Mouse (Mus musculus): ENCODE measurements around the gene Tnfrsf22. TPM values are rescaled to one million over a fixed set of nuclear protein-coding genes. Genes with fewer than 3 reads are reported as not detected.
A peak's percentile ranks its signal among the peaks of the same experiment; 100 is the strongest.
"Not testable (repeated sequence)": the region's sequence is repeated elsewhere in the genome, so short reads cannot be mapped to it uniquely, and the experiment has no call there.

The Tnfrsf22 gene
- polyA plus RNA-seq, 1 experiment from 2014 or later, result 5.9 TPM

GRCm38 (mm10) chr7:143684569-143684968 lies 35.1 kb upstream of the Tnfrsf22 start:
- whole genome bisulfite sequencing, result 96% methylated on average over 1 of the region's 2 CpGs
- not testable (repeated sequence) for H3K4me1 ChIP-seq; H3K4me3 ChIP-seq; H3K4me2 ChIP-seq (replicated peaks); H3K9me3 ChIP-seq; H3K27ac ChIP-seq (replicated peaks); H3K27me3 ChIP-seq; ATAC-seq (ENCODE audit: low FRiP score, low read depth); H3K9ac ChIP-seq (replicated peaks)
- H3K36me3 ChIP-seq, result peaks cover 14% of the 10 kb centered on the region

- Histone ChIP-seq H3K4me2 (replicated peaks) (no peak overlapping the region), H3K36me3 (no peaks in the 10 kb centered on the region), H3K27ac (replicated peaks) (no peak overlapping the region), H3K9me3 (no peaks in the 10 kb centered on the region), H3K4me1 (peaks cover 7% of the 10 kb centered on the region; the same call in 1 of the 2 replicates), H3K4me3 (no peak overlapping the region), H3K27me3 (peaks cover 7% of the 10 kb centered on the region), H3K9ac (replicated peaks) (no peak overlapping the region)
- no peak for ATAC-seq (ENCODE audit: low FRiP score, low read depth)
- 91% methylated on average over 1 of the region's 1 CpGs for WGBS
Observed at GRCm38 (mm10) chr7:143681566-143681965, 32.1 kb upstream of the Tnfrsf22 start.

- not testable (repeated sequence) for H3K4me1 ChIP-seq; H3K9ac ChIP-seq (replicated peaks); H3K36me3 ChIP-seq; ATAC-seq (ENCODE audit: low FRiP score, low read depth); H3K27ac ChIP-seq (replicated peaks); H3K4me3 ChIP-seq; H3K9me3 ChIP-seq; H3K4me2 ChIP-seq (replicated peaks); H3K27me3 ChIP-seq
- 54% methylated on average over 2 of the region's 2 CpGs for WGBS
Observed at GRCm38 (mm10) chr7:143680836-143681235, 31.4 kb upstream of the Tnfrsf22 start.

- not testable (repeated sequence) for H3K27me3 ChIP-seq; H3K4me1 ChIP-seq; H3K9me3 ChIP-seq; H3K4me3 ChIP-seq; ATAC-seq (ENCODE audit: low FRiP score, low read depth); H3K9ac ChIP-seq (replicated peaks); H3K27ac ChIP-seq (replicated peaks); H3K36me3 ChIP-seq; H3K4me2 ChIP-seq (replicated peaks)
- 77% methylated on average over 2 of the region's 2 CpGs for WGBS
Observed at GRCm38 (mm10) chr7:143679650-143680049, 30.2 kb upstream of the Tnfrsf22 start.

GRCm38 (mm10) chr7:143666427-143667311 lies 17.2 kb upstream of the Tnfrsf22 start:
- no peaks in the 10 kb centered on the region for H3K36me3 ChIP-seq
- H3K27me3 ChIP-seq, result no peaks in the 10 kb centered on the region
- H3K4me2 ChIP-seq (replicated peaks), result no peak overlapping the region
- no peak overlapping the region for H3K9ac ChIP-seq (replicated peaks)
- ATAC-seq (ENCODE audit: low FRiP score, low read depth), result no peak
- H3K4me3 ChIP-seq, result no peak overlapping the region
- no peaks in the 10 kb centered on the region for H3K9me3 ChIP-seq
- H3K27ac ChIP-seq (replicated peaks), result no peak overlapping the region
- no peaks in the 10 kb centered on the region for H3K4me1 ChIP-seq

- H3K27ac ChIP-seq (replicated peaks), result no peak overlapping the region
- H3K27me3 ChIP-seq, result no peaks in the 10 kb centered on the region
- no peaks in the 10 kb centered on the region for H3K36me3 ChIP-seq
- H3K4me3 ChIP-seq, result no peak overlapping the region
- H3K4me1 ChIP-seq, result no peaks in the 10 kb centered on the region
- H3K9me3 ChIP-seq, result no peaks in the 10 kb centered on the region
- H3K4me2 ChIP-seq (replicated peaks), result no peak overlapping the region
- H3K9ac ChIP-seq (replicated peaks), result no peak overlapping the region
- no peak for ATAC-seq (ENCODE audit: low FRiP score, low read depth)
- 78% methylated on average over 2 of the region's 2 CpGs for WGBS
Observed at GRCm38 (mm10) chr7:143663470-143663869, 14.0 kb upstream of the Tnfrsf22 start.

- H3K36me3 ChIP-seq, result no peaks in the 10 kb centered on the region
- no peaks in the 10 kb centered on the region for H3K4me1 ChIP-seq
- H3K9ac ChIP-seq (replicated peaks), result no peak overlapping the region
- ATAC-seq (ENCODE audit: low FRiP score, low read depth), result no peak
- no peak overlapping the region for H3K27ac ChIP-seq (replicated peaks)
- no peaks in the 10 kb centered on the region for H3K27me3 ChIP-seq
- H3K4me3 ChIP-seq, result no peak overlapping the region
- no peak overlapping the region for H3K4me2 ChIP-seq (replicated peaks)
- no peaks in the 10 kb centered on the region for H3K9me3 ChIP-seq
Observed at GRCm38 (mm10) chr7:143660797-143661196, 11.3 kb upstream of the Tnfrsf22 start.

GRCm38 (mm10) chr7:143649769-143650346 lies 397 bp upstream of the Tnfrsf22 start:
- 57% methylated on average over 10 of the region's 10 CpGs for WGBS
- not testable (repeated sequence) for H3K4me1 ChIP-seq; H3K27me3 ChIP-seq; H3K9me3 ChIP-seq; H3K9ac ChIP-seq (replicated peaks); H3K27ac ChIP-seq (replicated peaks); H3K36me3 ChIP-seq
- peak overlapping the region; percentile 71 for H3K4me2 ChIP-seq (replicated peaks)
- 0 out of 2 replicates have a peak, but pooled peaks have one; percentile 30 for ATAC-seq (ENCODE audit: low FRiP score, low read depth)
- 0 out of 2 replicates have a peak overlapping the region, but pooled peaks have one; percentile 77 for H3K4me3 ChIP-seq

- H3K9me3 ChIP-seq; H3K9ac ChIP-seq (replicated peaks); ATAC-seq (ENCODE audit: low FRiP score, low read depth); H3K27me3 ChIP-seq; H3K36me3 ChIP-seq; H3K27ac ChIP-seq (replicated peaks); H3K4me3 ChIP-seq; H3K4me2 ChIP-seq (replicated peaks); H3K4me1 ChIP-seq: not testable (repeated sequence)
- WGBS, result 94% methylated on average over 2 of the region's 2 CpGs
Observed at GRCm38 (mm10) chr7:143643949-143644348, 5.5 kb downstream of the Tnfrsf22 start.

GRCm38 (mm10) chr7:143636674-143637073 lies 12.8 kb downstream of the Tnfrsf22 start:
- H3K4me3 ChIP-seq, result no peak overlapping the region
- H3K9ac ChIP-seq (replicated peaks), result no peak overlapping the region
- no peaks in the 10 kb centered on the region for H3K4me1 ChIP-seq
- H3K9me3 ChIP-seq, result 0 out of 2 replicates have a peak, but pooled peaks cover 3% of the 10 kb centered on the region
- WGBS, result 87% methylated on average over 1 of the region's 1 CpGs
- H3K4me2 ChIP-seq (replicated peaks), result no peak overlapping the region
- ATAC-seq (ENCODE audit: low FRiP score, low read depth), result no peak
- H3K36me3 ChIP-seq, result no peaks in the 10 kb centered on the region
- no peaks in the 10 kb centered on the region for H3K27me3 ChIP-seq
- no peak overlapping the region for H3K27ac ChIP-seq (replicated peaks)

GRCm38 (mm10) chr7:143631503-143631902 lies 18.0 kb downstream of the Tnfrsf22 start:
- no peak for ATAC-seq (ENCODE audit: low FRiP score, low read depth)
- Histone ChIP-seq H3K4me3 (no peak overlapping the region), H3K36me3 (no peaks in the 10 kb centered on the region), H3K9ac (replicated peaks) (no peak overlapping the region), H3K4me2 (replicated peaks) (no peak overlapping the region), H3K4me1 (no peaks in the 10 kb centered on the region), H3K27me3 (no peaks in the 10 kb centered on the region), H3K9me3 (0 out of 2 replicates have a peak, but pooled peaks cover 3% of the 10 kb centered on the region), H3K27ac (replicated peaks) (no peak overlapping the region)
- 75% methylated on average over 2 of the region's 2 CpGs for WGBS

- 0 out of 2 replicates have a peak, but pooled peaks cover 3% of the 10 kb centered on the region for H3K9me3 ChIP-seq
- no peak overlapping the region for H3K4me3 ChIP-seq
- no peak for ATAC-seq (ENCODE audit: low FRiP score, low read depth)
- no peak overlapping the region for H3K27ac ChIP-seq (replicated peaks)
- no peak overlapping the region for H3K9ac ChIP-seq (replicated peaks)
- H3K36me3 ChIP-seq, result no peaks in the 10 kb centered on the region
- no peaks in the 10 kb centered on the region for H3K27me3 ChIP-seq
- WGBS, result 61% methylated on average over 1 of the region's 1 CpGs
- no peaks in the 10 kb centered on the region for H3K4me1 ChIP-seq
- no peak overlapping the region for H3K4me2 ChIP-seq (replicated peaks)
Observed at GRCm38 (mm10) chr7:143629501-143629900, 20.0 kb downstream of the Tnfrsf22 start.
